Mouse (Mus musculus) spleen, adult 2 months (tissue): Measurements from ENCODE around the gene Ahcyl2.
A peak's percentile ranks its signal among the peaks of the same experiment; 100 is the strongest.

Experiments
- CTCF ChIP-seq: fragments of 200-500 bp; IDR thresholded peaks from 2 replicates; pipeline ENCODE4 v1.5.1; 2011; ENCODE audit warnings: mild to moderate bottlenecking, inconsistent platforms; ENCODE audit not compliant: insufficient read depth, insufficient read length, insufficient replicate concordance; ENCODE audit errors: extremely low read depth
- POLR2A ChIP-seq: fragments of 200-500 bp; IDR thresholded peaks from 2 replicates; pipeline ENCODE4 v1.6.1; 2011; ENCODE audit warnings: low read depth, low read length, inconsistent platforms

DNA sequence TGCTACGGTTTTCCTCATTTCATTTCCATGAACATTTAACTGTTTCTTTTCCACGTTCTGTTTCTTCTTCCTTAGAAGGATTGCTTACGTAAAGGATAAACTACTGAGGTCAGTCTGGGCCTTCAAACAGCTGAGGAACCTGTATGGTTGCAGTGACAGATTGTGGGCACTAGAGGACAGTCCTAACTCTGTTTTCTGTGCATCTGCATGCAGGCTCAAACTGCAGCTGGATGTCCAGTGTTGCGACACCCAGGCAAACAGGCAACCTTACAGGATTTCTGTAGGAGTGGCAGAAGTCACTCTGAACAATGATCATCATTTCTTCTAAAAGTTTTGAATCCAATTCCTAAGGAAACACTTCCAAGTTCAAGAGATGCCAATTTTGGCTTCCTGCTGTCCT lies 5.3 kb upstream of the Ahcyl2 start:
- TF ChIP-seq POLR2A (no peak), CTCF (peak; percentile 25; the same call in 1 of the 2 replicates)
